Comparison of ENCODE assay signal across 8 mouse cellular contexts in the genomic region with DNA sequence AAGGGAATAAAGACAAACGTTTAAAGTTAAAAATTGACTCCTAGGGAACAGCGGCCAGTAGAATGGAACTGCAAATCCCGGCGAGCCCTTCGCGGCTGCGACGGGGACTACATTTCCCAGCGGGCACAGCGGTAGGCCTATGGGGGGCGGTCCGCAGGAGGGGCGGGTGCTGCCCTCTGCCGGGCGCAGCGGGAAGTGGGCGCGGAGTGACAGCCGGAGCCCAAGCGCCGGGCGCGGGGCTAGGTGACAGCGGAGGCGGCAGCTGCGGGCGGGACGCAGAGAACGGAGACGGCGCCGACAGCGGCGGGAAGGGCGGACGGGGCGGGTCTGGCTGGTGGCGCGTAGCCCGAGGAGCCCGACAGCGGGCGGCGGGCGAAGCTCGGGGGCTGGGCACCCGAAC. TPM values are rescaled to one million over a fixed set of nuclear protein-coding genes. Genes with fewer than 3 reads are reported as not detected.
DNase-seq lines count a peak whose midpoint lies in the region; ATAC-seq and TF ChIP-seq lines count a peak whose summit lies in the region.

A gene (plus strand): TSS at position 175 of the 400 bp plus-strand sequence.

- ATAC-seq in forebrain, embryonic 12.5 days (ENCODE audit: low FRiP score): peak; percentile 81
- peak; percentile 73 for ATAC-seq in heart, embryonic 16.5 days (replicated peaks; ENCODE audit: extremely low read depth, insufficient read depth, low FRiP score)
- peak; percentile 76 for ATAC-seq in liver, embryonic 14.5 days (ENCODE audit: insufficient read depth)
- ATAC-seq in stomach, embryonic 15.5 days (ENCODE audit: insufficient read depth, low FRiP score, low read depth): peak; percentile 59

- no peak for TF ChIP-seq EP300 in liver, embryonic 14.5 days (IDR thresholded peaks at IDR 0.05; ENCODE audit: low read depth)

- peaks cover 80% of the 10 kb centered on the region for H3K4me1 ChIP-seq in E14TG2a.4 (replicated peaks; ENCODE audit: low read depth, low read length)
- peaks cover 25% of the 10 kb centered on the region for H3K4me1 ChIP-seq in forebrain, embryonic 12.5 days
- peaks cover 19% of the 10 kb centered on the region for H3K4me1 ChIP-seq in heart, embryonic 16.5 days (ENCODE audit: control insufficient read depth, insufficient read depth, low read length)
- peaks cover 0 to 6% of the 10 kb centered on the region in 2 experiments; a peak in 2 of 4 replicates for H3K4me1 ChIP-seq in liver, embryonic 14.5 days (replicated peaks; ENCODE audit: control insufficient read depth in 2 of 2, insufficient read depth in 2 of 2, low read length in 1 of 2)
- peaks cover 17% of the 10 kb centered on the region for H3K4me1 ChIP-seq in stomach, embryonic 15.5 days

- no peak within 1 kb of the TSS for H3K27ac ChIP-seq in forebrain, embryonic 12.5 days
- H3K27ac ChIP-seq in heart, embryonic 16.5 days (ENCODE audit: low read length): peak within 1 kb of the TSS; percentile 94
- H3K27ac ChIP-seq in liver, embryonic 14.5 days: no peak within 1 kb of the TSS
- peak within 1 kb of the TSS; percentile 78 for H3K27ac ChIP-seq in stomach, embryonic 15.5 days

- under 1% methylated on average over 35 of the region's 47 CpGs for WGBS in forebrain, embryonic 12.5 days
- under 1% methylated on average over 46 of the region's 47 CpGs for WGBS in heart, embryonic 16.5 days
- WGBS in liver, embryonic 14.5 days (ENCODE audit: insufficient replicate concordance): under 1% methylated on average over 46 of the region's 47 CpGs
- under 1% methylated on average over 38 of the region's 47 CpGs for WGBS in stomach, embryonic 15.5 days

- H3K4me3 ChIP-seq in E14TG2a.4 (replicated peaks; ENCODE audit: low read length): peak within 1 kb of the TSS; percentile 93
- peak within 1 kb of the TSS; percentile 57 for H3K4me3 ChIP-seq in forebrain, embryonic 12.5 days (replicated peaks)
- H3K4me3 ChIP-seq in heart, embryonic 16.5 days (ENCODE audit: low read length): peak within 1 kb of the TSS; percentile 83
- H3K4me3 ChIP-seq in liver, embryonic 14.5 days (ENCODE audit: insufficient read depth in 1 of 2, low read depth in 2 of 2, low read length in 2 of 2): peak within 1 kb of the TSS; percentile 60 to 67
- peak within 1 kb of the TSS; percentile 77 for H3K4me3 ChIP-seq in stomach, embryonic 15.5 days (replicated peaks)

- peak; percentile 87 for DNase-seq in c-Kit-positive CD71-positive TER-119-positive erythroid progenitor cells, embryonic 14.5 days (ENCODE audit: low spot score)
- DNase-seq in kidney, postnatal 36 days: peak; percentile 96 to 99
- DNase-seq in liver, embryonic 14.5 days (ENCODE audit: low read depth in 3 of 3, low spot score in 3 of 3): peak; percentile 70 to 80 (median 75)
- peak; percentile 96 for DNase-seq in neural tube, embryonic 10.5 days (ENCODE audit: extremely low spot score, low spot score)

- H3K27me3 ChIP-seq in E14TG2a.4 (ENCODE audit: insufficient read depth, low read length): no peaks in the 10 kb centered on the region
- peaks cover 53% of the 10 kb centered on the region for H3K27me3 ChIP-seq in forebrain, embryonic 12.5 days
- no peaks in the 10 kb centered on the region for H3K27me3 ChIP-seq in heart, embryonic 16.5 days (ENCODE audit: control insufficient read depth, insufficient read depth, low read length)
- peaks cover 12% of the 10 kb centered on the region for H3K27me3 ChIP-seq in liver, embryonic 14.5 days (ENCODE audit: control insufficient read depth, insufficient read depth, low read length)
- H3K27me3 ChIP-seq in stomach, embryonic 15.5 days (replicated peaks): no peaks in the 10 kb centered on the region

- H3K4me2 ChIP-seq in forebrain, embryonic 12.5 days: peak within 1 kb of the TSS; percentile 97
- H3K4me2 ChIP-seq in heart, embryonic 16.5 days (ENCODE audit: low read depth, low read length): peak within 1 kb of the TSS; percentile 98
- H3K4me2 ChIP-seq in liver, embryonic 14.5 days (ENCODE audit: low read depth): peak within 1 kb of the TSS; percentile 78
- H3K4me2 ChIP-seq in stomach, embryonic 15.5 days: peak within 1 kb of the TSS; percentile 99

- no peaks in the 10 kb centered on the region for H3K36me3 ChIP-seq in E14TG2a.4 (ENCODE audit: insufficient read depth, low read length)
- H3K36me3 ChIP-seq in forebrain, embryonic 12.5 days (replicated peaks): no peaks in the 10 kb centered on the region
- H3K36me3 ChIP-seq in heart, embryonic 16.5 days (ENCODE audit: control insufficient read depth, insufficient read depth): no peaks in the 10 kb centered on the region
- H3K36me3 ChIP-seq in liver, embryonic 14.5 days (replicated peaks; ENCODE audit: control insufficient read depth, insufficient read depth, low read depth): no peaks in the 10 kb centered on the region
- no peaks in the 10 kb centered on the region for H3K36me3 ChIP-seq in stomach, embryonic 15.5 days

- no peaks in the 10 kb centered on the region for H3K9me3 ChIP-seq in E14TG2a.4 (ENCODE audit: low read length)
- no peaks in the 10 kb centered on the region for H3K9me3 ChIP-seq in forebrain, embryonic 12.5 days
- no peaks in the 10 kb centered on the region for H3K9me3 ChIP-seq in heart, embryonic 16.5 days (replicated peaks; ENCODE audit: control insufficient read depth, low read length)
- no peaks in the 10 kb centered on the region for H3K9me3 ChIP-seq in liver, embryonic 14.5 days (ENCODE audit: control insufficient read depth, low read length)
- no peaks in the 10 kb centered on the region for H3K9me3 ChIP-seq in stomach, embryonic 15.5 days

- peak within 1 kb of the TSS; percentile 65 for H3K9ac ChIP-seq in forebrain, embryonic 12.5 days
- peak within 1 kb of the TSS; percentile 86 for H3K9ac ChIP-seq in heart, embryonic 16.5 days (ENCODE audit: low read length)
- H3K9ac ChIP-seq in liver, embryonic 14.5 days (replicated peaks): peak within 1 kb of the TSS; percentile 61
- peak within 1 kb of the TSS; percentile 58 for H3K9ac ChIP-seq in stomach, embryonic 15.5 days

- TF ChIP-seq CTCF in E14TG2a.4 (conservative IDR thresholded peaks at IDR 0.05; ENCODE audit: low read length): no peak
- TF ChIP-seq CTCF in liver, embryonic 14.5 days (IDR thresholded peaks at IDR 0.05; ENCODE audit: low read depth): peak; percentile 91

RNA-seq across cellular contexts. Expression of the gene that starts here (rescaled TPM):
- 1.7 and 2.4 TPM in 2 replicates for polyA plus RNA-seq in forebrain, embryonic 12.5 days (2016; fragmentation: Nextera tagmentation; extraction: Ambion mirVana)
- 25.7 and 28.9 TPM in 2 replicates for polyA plus RNA-seq in heart, embryonic 16.5 days (2015; fragmentation: Nextera tagmentation; extraction: Ambion mirVana)
- 2.4 and 2.9 TPM in 2 replicates for polyA plus RNA-seq in liver, embryonic 14.5 days (2012; rRNA removed)
- polyA plus RNA-seq in liver, embryonic 14.5 days (2014; fragmentation: Nextera tagmentation; extraction: Ambion mirVana): 3.2 and 3.7 TPM in 2 replicates
- 10.2 and 10.7 TPM in 2 replicates for polyA plus RNA-seq in stomach, embryonic 15.5 days (2015; fragmentation: Nextera tagmentation; extraction: Ambion mirVana)

Comparison
In these comparisons a context has a peak if more than half of its experiments do, and no peak if none do; other contexts are left out.
1. H3K27ac ChIP-seq: peak in heart, embryonic 16.5 days (single experiment) and stomach, embryonic 15.5 days (single experiment); none in forebrain, embryonic 12.5 days (single experiment) and liver, embryonic 14.5 days (single experiment).
2. Peak in every context shown above with its lines, with median percentiles within 50 percentile points of each other: H3K4me3 ChIP-seq, DNase-seq, ATAC-seq, H3K4me2 ChIP-seq and H3K9ac ChIP-seq.